ENCODE assay signal across 8 mouse cellular contexts in the genomic region with DNA sequence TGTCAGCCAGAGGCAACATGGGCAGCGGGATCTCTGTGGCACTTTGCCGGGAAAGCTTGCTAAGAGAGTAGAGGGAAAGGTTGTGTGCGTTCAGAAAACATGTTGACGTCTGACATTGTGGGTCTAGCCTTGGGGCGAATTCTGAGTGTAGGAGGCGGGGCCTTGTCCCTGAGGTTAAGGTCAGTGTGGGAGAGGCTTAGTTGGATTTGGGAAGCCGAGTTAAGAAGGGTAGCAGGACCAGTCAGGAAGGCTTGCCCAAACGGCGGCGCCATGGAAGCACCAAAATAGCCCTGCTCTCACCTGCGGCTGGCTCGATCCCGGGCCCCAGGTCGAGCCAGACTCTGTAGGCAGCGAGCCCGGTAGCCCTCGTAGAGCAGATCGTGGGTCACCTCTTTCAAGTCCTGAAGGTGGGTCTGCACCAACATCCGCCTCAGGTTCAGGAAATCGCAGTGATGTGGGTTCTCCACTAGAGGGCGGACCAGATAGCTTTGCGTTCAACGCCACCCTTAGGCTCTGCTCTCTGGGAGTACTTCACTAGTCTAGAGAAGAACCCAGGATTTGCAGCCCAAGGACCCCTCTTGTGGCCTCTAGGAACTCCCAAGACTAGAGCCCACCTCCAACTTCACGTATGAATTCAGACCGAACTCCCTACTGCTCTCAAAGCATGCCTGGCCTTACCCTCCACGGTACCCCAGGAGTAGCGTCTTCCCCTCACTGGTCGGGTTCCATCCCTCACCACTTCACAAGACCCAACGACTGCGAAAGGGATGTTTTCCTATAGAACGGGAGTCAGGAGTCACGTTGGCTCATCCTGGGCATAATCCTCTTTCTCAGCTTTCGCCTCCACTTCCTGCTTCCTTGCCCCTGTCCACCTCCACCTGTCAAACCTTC. TPM values are rescaled to one million over a fixed set of nuclear protein-coding genes. Genes with fewer than 3 reads are reported as not detected.
DNase-seq lines count a peak whose midpoint lies in the region; ATAC-seq and TF ChIP-seq lines count a peak whose summit lies in the region.

No protein-coding gene starts in this region.

- peaks cover 77% of the 10 kb centered on the region for H3K4me1 ChIP-seq in liver, embryonic 12.5 days
- H3K4me1 ChIP-seq in thymus, adult 2 months (replicated peaks; ENCODE audit: control insufficient read depth, insufficient read depth, low read length) = peaks cover 63% of the 10 kb centered on the region

- TF ChIP-seq CTCF in thymus, adult 2 months (IDR thresholded peaks at IDR 0.05; ENCODE audit: borderline replicate concordance, control insufficient read depth, extremely low read depth, insufficient read depth, low read length, poor library complexity) = peak; percentile 77; the same call in 1 of the 2 replicates

- ATAC-seq in liver, embryonic 12.5 days = peak; percentile 33

- H3K27ac ChIP-seq in liver, embryonic 12.5 days = peak overlapping the region; percentile 39
- H3K27ac ChIP-seq in thymus, adult 2 months (ENCODE audit: control insufficient read depth, insufficient read depth, low read length) = peak overlapping the region; percentile 44; the same call in 1 of the 2 replicates

- peak overlapping the region; percentile 61 for H3K4me2 ChIP-seq in liver, embryonic 12.5 days
- peak overlapping the region; percentile 33 for H3K4me2 ChIP-seq in myocyte (ENCODE audit: low read depth)

- no peaks in the 10 kb centered on the region for H3K27me3 ChIP-seq in liver, embryonic 12.5 days (replicated peaks)
- no peaks in the 10 kb centered on the region for H3K27me3 ChIP-seq in myocyte (ENCODE audit: control insufficient read depth, insufficient read depth, insufficient read length)
- H3K27me3 ChIP-seq in thymus, adult 2 months (ENCODE audit: control insufficient read depth, insufficient read depth, low read length) = no peaks in the 10 kb centered on the region

- H3K9ac ChIP-seq in liver, embryonic 12.5 days = peak overlapping the region; percentile 37; the same call in 1 of the 2 replicates

- peak overlapping the region; percentile 31 for H3K4me3 ChIP-seq in liver, embryonic 12.5 days
- peak overlapping the region; percentile 60 for H3K4me3 ChIP-seq in myocyte
- H3K4me3 ChIP-seq in thymus, adult 2 months (ENCODE audit: control insufficient read depth, insufficient read depth, low read length) = peak overlapping the region; percentile 20

- no peaks in the 10 kb centered on the region for H3K9me3 ChIP-seq in liver, embryonic 12.5 days (replicated peaks)

- H3K36me3 ChIP-seq in liver, embryonic 12.5 days = no peaks in the 10 kb centered on the region
- no peaks in the 10 kb centered on the region for H3K36me3 ChIP-seq in myocyte (ENCODE audit: control insufficient read depth, insufficient read depth)
- H3K36me3 ChIP-seq in thymus, adult 2 months (ENCODE audit: control insufficient read depth, insufficient read depth, low read length) = peaks cover 14% of the 10 kb centered on the region

- peak; percentile 47 to 57 for DNase-seq in right cerebral cortex, adult 2 months (ENCODE audit: low spot score in 2 of 2)
- DNase-seq in right cerebral cortex, postnatal 25 days = no peak
- peak; percentile 76 to 80 for DNase-seq in cerebellum, postnatal 25 days
- peak; percentile 71 for DNase-seq in gastrocnemius, postnatal 10 days
- DNase-seq in induced T-regulatory cell, adult 2 months (ENCODE audit: low read depth) = peak; percentile 91
- DNase-seq in thymus, adult 2 months = peak; percentile 82

- TF ChIP-seq POLR2A in myocyte (IDR thresholded peaks at IDR 0.05; ENCODE audit: insufficient read length, low read depth) = peak; percentile 63
- no peak for TF ChIP-seq POLR2A in thymus, adult 2 months (IDR thresholded peaks at IDR 0.05; ENCODE audit: control insufficient read depth, extremely low read depth, insufficient read depth, low read length, poor library complexity)

- 27% methylated on average over 33 of the region's 33 CpGs for WGBS in liver, embryonic 12.5 days (ENCODE audit: insufficient replicate concordance)
- 46% methylated on average over 33 of the region's 33 CpGs for WGBS in thymus, adult 2 months

- peaks cover 8% of the 10 kb centered on the region for H3K79me2 ChIP-seq in myocyte (ENCODE audit: control insufficient read depth, insufficient read depth)

- no peak overlapping the region for H3ac ChIP-seq in myocyte (ENCODE audit: control insufficient read depth, insufficient read length)

TF ChIP-seq in myocyte, 11 proteins besides CTCF, POLR2A, EP300 and RAD21:
- TF ChIP-seq POLR2AphosphoS2 (IDR thresholded peaks at IDR 0.05; ENCODE audit: insufficient read length, low read depth) (peak; percentile 95), MYOD1 (IDR thresholded peaks at IDR 0.05; ENCODE audit: control insufficient read depth in 1 of 3, insufficient read length in 2 of 3, low read depth in 2 of 3) (no peak)

RNA-seq across cellular contexts. Expression of gene Mylpf, which starts 6.5 kb away (rescaled TPM):
- total RNA-seq in gastrocnemius, postnatal 10 days (2021) = over 10,000 TPM; 46,059 to 51,168 TPM
- polyA plus RNA-seq in liver, embryonic 12.5 days (2016; fragmentation: Nextera tagmentation; extraction: Ambion mirVana) = 37.6 and 41.4 TPM in 2 replicates
- 10,881 TPM for polyA plus RNA-seq in myocyte (2012; fragmentation: generic; extraction: Trizol)
- polyA plus RNA-seq in thymus, adult 2 months (2012; rRNA removed) = 10.7 and 12.3 TPM in 2 replicates

RNA-seq across cellular contexts. Expression of gene Tbc1d10b, which starts 7.0 kb away (rescaled TPM):
- 10 to 100 TPM; 38.6 to 45.1 TPM for total RNA-seq in gastrocnemius, postnatal 10 days (2021)
- polyA plus RNA-seq in liver, embryonic 12.5 days (2016; fragmentation: Nextera tagmentation; extraction: Ambion mirVana) = 26.7 and 30.9 TPM in 2 replicates
- 62.8 TPM for polyA plus RNA-seq in myocyte (2012; fragmentation: generic; extraction: Trizol)
- polyA plus RNA-seq in thymus, adult 2 months (2012; rRNA removed) = 70.3 and 81.3 TPM in 2 replicates

RNA-seq across cellular contexts. Expression of gene Zfp553, which starts 17.6 kb away (rescaled TPM):
- total RNA-seq in gastrocnemius, postnatal 10 days (2021) = 1 to 10 TPM; 5.5 to 7.3 TPM
- polyA plus RNA-seq in liver, embryonic 12.5 days (2016; fragmentation: Nextera tagmentation; extraction: Ambion mirVana) = 13.7 and 14.2 TPM in 2 replicates
- 11.4 TPM for polyA plus RNA-seq in myocyte (2012; fragmentation: generic; extraction: Trizol)
- polyA plus RNA-seq in thymus, adult 2 months (2012; rRNA removed) = 30.4 and 31.6 TPM in 2 replicates

RNA-seq across cellular contexts. Expression of gene Sept1, which starts 17.7 kb away (rescaled TPM):
- 1 to 10 TPM; 6.9 to 7.5 TPM for total RNA-seq in gastrocnemius, postnatal 10 days (2021)
- 10.6 and 13.6 TPM in 2 replicates for polyA plus RNA-seq in liver, embryonic 12.5 days (2016; fragmentation: Nextera tagmentation; extraction: Ambion mirVana)
- polyA plus RNA-seq in myocyte (2012; fragmentation: generic; extraction: Trizol) = 2.2 TPM
- polyA plus RNA-seq in thymus, adult 2 months (2012; rRNA removed) = 1,045 and 1,102 TPM in 2 replicates

RNA-seq across cellular contexts. Expression of gene Cd2bp2, which starts 19.4 kb away (rescaled TPM):
- 10 to 100 TPM; 36.7 to 41.1 TPM for total RNA-seq in gastrocnemius, postnatal 10 days (2021)
- polyA plus RNA-seq in liver, embryonic 12.5 days (2016; fragmentation: Nextera tagmentation; extraction: Ambion mirVana) = 35.0 and 36.0 TPM in 2 replicates
- 58.3 TPM for polyA plus RNA-seq in myocyte (2012; fragmentation: generic; extraction: Trizol)
- 63.4 and 67.2 TPM in 2 replicates for polyA plus RNA-seq in thymus, adult 2 months (2012; rRNA removed)

Comparison
In these comparisons a context has a peak if more than half of its experiments do, and no peak if none do; other contexts are left out.
1. RNA of gene Mylpf, which starts 6.5 kb away (polyA plus RNA-seq): 10,881 TPM in myocyte (single experiment); 37.6 to 41.4 TPM in liver, embryonic 12.5 days and 10.7 to 12.3 TPM in thymus, adult 2 months; every median in the first group is over 100 times any median in the second.
2. Peak in every context shown above with its lines, with median percentiles within 50 percentile points of each other: H3K4me3 ChIP-seq.